Mouse (Mus musculus): Measurements from ENCODE around the gene N4bp2l1. TPM values are rescaled to one million over a fixed set of nuclear protein-coding genes. Genes with fewer than 3 reads are reported as not detected.
A peak's percentile ranks its signal among the peaks of the same experiment; 100 is the strongest.

Gene N4bp2l1
- total RNA-seq, 4 experiments from 2014 or later, result 2.2 to 3.1 (median 2.5) TPM

GRCm38 (mm10) chr5:150570496-150571219 lies 26.3 kb downstream of the N4bp2l1 start:
- no peak for DNase-seq (ENCODE audit: low spot score in 2 of 2)

DNA sequence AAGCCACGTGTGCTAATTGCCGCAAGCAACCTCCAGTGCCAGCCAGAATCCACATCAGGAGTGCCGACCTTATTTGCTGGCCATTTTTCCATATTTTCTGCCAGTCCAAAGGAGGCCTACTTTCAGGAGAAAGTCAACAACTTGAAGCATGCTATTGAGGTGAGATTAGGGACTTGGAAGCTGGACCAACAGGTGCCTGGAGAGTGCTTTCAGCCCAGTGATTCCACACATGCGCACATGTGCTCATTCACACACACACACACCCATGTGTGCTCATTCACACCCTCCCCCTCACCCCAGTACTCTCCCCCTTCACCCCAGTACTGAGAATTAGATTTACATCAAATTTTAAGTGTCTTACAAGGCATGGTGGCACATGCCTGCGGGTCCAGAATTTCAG lies 30.0 kb downstream of the N4bp2l1 start:
- no peak for DNase-seq (ENCODE audit: low spot score in 2 of 2)

- DNase-seq (ENCODE audit: low spot score in 2 of 2), result no peak
Measured at GRCm38 (mm10) chr5:150566226-150566625, 30.8 kb downstream of the N4bp2l1 start.

DNA sequence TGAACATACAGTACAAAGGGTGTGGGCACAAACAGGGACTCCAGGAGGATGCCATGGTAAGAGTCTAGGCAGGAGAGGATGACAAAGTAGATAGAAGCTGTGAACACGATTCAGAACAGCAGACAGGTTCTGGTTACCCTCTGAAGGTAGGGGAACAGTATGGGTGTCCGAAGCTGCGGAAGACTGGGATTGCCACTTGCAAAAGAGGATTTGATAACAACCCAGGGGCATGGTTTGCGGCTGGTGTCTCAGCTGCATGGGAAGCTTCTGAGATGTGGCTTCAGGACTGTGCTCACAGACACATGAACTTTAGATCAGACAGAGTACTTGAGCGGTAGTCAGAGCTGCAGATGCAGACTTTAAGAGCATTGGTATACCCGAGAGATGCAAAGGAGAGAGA lies 32.6 kb downstream of the N4bp2l1 start:
- DNase-seq (ENCODE audit: low spot score in 2 of 2), result no peak

- DNase-seq (ENCODE audit: low spot score in 2 of 2), result no peak
Measured at GRCm38 (mm10) chr5:150561783-150562182, 35.2 kb downstream of the N4bp2l1 start.

DNA sequence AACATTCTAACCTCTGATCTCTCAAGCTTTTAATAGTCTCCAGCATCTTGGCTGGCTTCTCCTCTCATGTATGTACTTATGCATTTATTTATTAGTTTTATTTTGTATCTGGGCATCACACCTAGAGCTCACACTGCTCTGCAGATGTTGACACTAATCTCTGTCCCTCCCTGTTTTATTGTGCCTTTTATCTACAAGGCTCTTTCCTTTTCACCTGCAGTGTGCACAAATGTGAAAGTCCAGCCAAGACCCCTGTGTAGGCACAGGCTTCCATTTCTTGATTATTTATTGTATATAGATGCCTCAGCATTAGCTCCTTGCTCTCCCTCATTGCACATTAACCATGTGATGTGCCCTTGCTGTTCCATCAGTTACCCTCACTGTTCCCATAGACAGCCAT lies 35.6 kb downstream of the N4bp2l1 start:
- no peak for DNase-seq (ENCODE audit: low spot score in 2 of 2)

DNA sequence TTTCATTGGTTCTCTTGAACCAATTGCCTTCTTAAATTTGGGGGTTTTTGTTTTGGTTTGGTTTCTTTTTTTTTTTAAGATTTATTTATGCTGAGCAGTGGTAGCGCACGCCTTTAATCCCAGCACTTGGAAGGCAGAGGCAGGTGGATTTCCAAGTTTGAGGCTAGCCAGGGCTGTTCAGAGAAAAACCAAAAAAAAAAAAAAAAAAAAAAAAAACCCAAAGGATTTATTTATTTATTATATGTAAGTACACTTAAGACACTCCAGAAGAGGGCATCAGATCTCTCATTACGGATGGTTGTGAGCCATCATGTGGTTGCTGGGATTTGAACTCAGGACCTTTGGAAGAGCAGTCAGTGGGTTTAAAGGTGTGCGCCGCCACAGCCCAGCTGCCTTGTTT lies 36.1 kb downstream of the N4bp2l1 start:
- no peak for DNase-seq (ENCODE audit: low spot score in 2 of 2)

DNA sequence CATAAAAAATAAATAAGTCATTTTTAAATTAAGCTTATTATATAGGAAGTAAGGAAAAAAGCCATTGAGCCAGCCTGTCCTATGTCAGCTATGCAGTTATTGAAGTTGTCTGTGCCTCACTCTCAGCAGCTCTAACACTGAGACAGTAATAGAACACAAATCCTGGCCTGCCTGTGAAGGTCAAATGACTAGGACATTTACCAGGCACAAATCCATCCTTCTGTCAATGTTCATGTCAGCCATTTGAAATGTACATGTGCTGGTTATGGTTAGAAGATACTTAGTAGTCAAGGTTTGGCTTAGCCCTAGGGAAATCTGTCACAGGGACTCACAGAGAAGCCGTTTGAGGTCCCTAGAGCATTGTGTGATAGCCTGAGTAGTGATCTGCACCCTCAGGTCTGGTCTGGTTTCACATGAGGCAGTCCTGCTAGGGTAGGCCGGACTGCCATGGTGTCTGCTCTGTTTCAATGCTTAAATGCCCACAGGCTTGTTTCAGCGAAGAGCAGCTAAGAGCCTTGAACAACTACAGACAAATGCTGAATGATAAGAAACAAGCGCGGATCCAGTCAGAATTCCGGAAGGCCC lies 37.4 kb downstream of the N4bp2l1 start:
- DNase-seq (ENCODE audit: low spot score in 2 of 2), result no peak

- DNase-seq (ENCODE audit: low spot score in 2 of 2), result no peak
Measured at GRCm38 (mm10) chr5:150551637-150552036, 45.4 kb downstream of the N4bp2l1 start.

GRCm38 (mm10) chr5:150543184-150543583 lies 53.8 kb downstream of the N4bp2l1 start:
- no peak for DNase-seq (ENCODE audit: low spot score in 2 of 2)

- no peak for DNase-seq (ENCODE audit: low spot score in 2 of 2)
Measured at GRCm38 (mm10) chr5:150541302-150541701, 55.7 kb downstream of the N4bp2l1 start.

- DNase-seq (ENCODE audit: low spot score in 2 of 2), result no peak
Measured at GRCm38 (mm10) chr5:150525239-150525638, 71.7 kb downstream of the N4bp2l1 start.

DNA sequence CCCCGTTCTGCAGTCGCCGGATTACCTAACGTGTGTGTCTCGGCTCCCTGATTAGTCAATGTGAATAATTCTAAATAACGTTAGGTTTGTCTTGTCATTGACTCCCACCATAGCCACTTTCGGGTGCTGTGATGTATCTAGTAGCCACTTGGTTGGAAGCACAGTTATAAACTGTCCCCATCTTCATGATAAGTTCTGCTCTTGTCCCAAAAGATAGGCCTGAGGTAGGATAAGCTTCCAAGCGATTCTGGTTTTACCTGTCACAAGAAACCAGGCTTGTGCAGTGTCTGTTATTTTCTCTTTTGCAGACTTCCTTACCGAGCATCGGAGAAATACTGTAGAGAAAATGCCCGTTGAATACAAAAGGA lies 74.1 kb downstream of the N4bp2l1 start:
- DNase-seq (ENCODE audit: low spot score in 2 of 2), result no peak

DNA sequence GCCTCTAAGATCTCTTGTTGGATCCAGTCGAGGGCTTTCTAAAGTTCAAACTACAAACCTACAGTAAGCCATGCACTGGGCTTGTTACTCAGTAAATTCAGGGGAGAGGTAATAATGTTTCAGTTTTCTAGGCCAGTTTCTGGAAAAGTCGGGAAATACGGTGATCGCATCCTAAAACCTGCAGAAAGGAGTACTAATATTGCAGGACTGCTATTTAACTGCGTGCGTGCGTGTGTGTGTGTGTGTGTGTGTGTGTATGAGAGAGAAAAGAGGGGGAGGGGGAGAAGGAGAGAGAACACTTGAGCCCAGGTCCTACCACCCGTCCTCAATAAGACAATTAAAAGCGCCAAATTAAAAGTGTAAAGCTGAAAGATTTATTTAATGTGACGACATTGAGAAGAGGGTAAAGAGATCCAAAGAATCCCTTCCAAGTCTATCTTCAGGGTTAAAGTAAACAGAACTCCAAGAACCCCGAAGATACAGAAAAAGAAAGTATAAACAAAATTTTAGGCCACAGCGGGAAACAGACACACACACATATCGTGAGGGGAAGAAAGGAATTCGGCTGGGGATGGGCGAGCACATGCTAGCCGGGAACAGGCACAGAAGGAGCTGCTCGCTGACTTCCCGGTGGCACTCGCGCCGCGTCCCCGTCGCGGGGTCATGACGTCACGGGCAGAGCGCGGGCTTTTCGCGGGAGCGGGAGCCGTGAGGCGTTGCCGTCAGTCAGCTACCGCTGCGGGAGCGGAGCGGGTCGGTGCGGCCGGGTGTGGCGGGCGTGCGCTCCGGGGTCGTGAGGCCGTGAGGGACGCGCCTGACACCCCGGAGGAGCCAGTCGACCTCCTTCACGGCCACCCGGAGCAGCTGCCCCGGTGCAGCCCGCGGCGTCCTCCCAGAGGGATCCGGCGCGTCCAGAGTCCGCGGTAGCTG lies 74.8 kb downstream of the N4bp2l1 start, which contains the start of gene Brca2:
Brca2 (plus strand) TSS at position 694 of the 930 bp plus-strand sequence.
- peak; percentile 64 to 73 for DNase-seq (ENCODE audit: low spot score in 2 of 2)

Other genes with a start within 250 kb of the N4bp2l1 start
- gene Zar1l, start 79.0 kb downstream of the N4bp2l1 start, total RNA-seq (2022), result not detected
- 1 to 10 TPM; 1.3 to 2.0 (median 1.5) TPM for gene Brca2, start 74.6 kb downstream of the N4bp2l1 start, total RNA-seq (2022)
- 10 to 100 TPM; 22.3 to 30.2 (median 28.4) TPM for gene N4bp2l2, start 69.0 kb upstream of the N4bp2l1 start, total RNA-seq (2022)
- gene Pds5b, start 76.6 kb upstream of the N4bp2l1 start, total RNA-seq (2022), result 10 to 100 TPM; 21.0 to 24.1 (median 22.8) TPM

Measured in gastrocnemius, adult 8-10 months (tissue).